Mouse (Mus musculus): Measurements from ENCODE around the gene Mocs3.

DNA sequence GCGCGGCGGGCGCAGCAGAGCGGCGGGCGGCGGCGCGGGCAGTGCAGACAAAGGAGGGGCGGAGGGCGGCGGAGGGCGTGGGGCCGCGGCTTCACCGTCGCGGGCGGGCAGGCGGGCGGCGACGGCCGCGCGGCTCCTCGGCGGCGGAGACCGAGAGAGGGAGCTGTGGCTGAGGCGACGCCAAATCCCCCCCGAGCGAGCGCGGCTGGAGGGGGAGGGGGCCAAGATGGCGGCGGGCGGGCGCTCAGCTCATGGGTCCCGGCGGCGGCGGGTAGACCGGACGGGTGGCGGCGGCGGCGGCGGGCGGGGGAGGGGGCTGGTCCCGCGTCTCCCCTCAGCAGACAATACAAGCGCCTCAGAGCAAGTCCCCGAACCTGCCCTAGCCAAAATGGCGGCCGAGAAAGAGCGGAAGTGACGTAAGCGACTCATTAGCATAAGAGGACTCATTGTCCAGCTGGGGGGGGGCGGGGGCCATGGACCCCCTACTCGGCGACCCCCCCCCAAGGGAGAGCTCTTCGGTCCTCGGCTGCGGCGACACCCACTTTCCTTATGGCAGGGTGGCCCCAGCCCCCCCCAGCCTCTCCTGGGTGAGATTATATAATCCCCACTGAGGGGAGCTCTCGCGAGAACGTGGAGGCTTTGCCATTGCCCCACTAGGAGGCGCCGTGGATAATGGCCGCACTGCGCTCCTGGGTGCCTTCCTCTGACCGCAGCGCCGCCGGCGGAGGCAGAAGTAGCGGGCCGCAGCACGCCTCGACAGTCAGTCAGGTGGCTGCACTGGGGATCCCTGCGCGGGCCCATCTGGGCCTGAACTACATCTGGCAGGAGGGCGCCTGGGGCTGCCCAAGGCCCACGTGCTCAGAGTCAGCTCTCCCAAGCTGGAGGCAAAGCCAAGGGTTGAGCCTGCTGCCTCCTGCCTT lies 23.4 kb upstream of the Mocs3 start, which contains the start of gene Adnp:
- TF ChIP-seq CTCF (IDR thresholded peaks at IDR 0.05; ENCODE audit: low read depth) (peak; percentile 81), EP300 (IDR thresholded peaks at IDR 0.05; ENCODE audit: low read depth) (peak; percentile 97)
